Mouse (Mus musculus) adrenal gland, adult 2 months (tissue): ENCODE results near the gene Gm20388. TPM values are rescaled to one million over a fixed set of nuclear protein-coding genes. Genes with fewer than 3 reads are reported as not detected.

ENCODE experiments used
- DNase-seq: peaks from one replicate; pipeline ENCODE4 v3.0.0; 2021
- polyA plus RNA-seq: library from polyadenylated mRNA; depleted of rRNA; stranded (reverse); fragments of >200 nt; gene quantifications from 2 replicates; pipeline ENCODE4 v1.2.3, GENCODE M21; 2012
- total RNA-seq, 2 experiments: library from RNA; stranded (reverse); gene quantifications; 2 replicates each; pipeline ENCODE4 v1.2.3; 2021

Gene Gm20388
- total and polyA plus RNA-seq, 3 experiments, result 5.9 to 50.1 (median 9.9) TPM

DNA sequence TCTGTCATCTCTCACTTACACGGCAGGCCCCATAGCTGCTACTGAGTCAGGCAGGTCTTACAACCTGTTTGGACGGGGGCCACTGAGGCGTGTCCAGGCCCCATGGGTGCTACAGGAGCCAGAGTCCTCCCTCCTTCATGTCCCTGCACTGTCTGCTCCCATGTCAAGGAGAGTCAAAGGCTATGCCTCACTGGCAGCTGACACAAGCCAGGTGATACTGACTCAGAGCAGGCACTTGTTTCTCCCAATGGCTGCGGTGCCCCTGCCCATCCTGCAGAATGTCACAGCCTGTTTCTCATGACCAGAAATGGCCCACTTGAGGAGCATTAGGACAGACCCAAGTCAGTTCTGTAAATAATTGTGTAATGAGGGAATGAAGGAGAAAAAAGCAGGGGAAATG lies 2229.8 kb downstream of the Gm20388 start:
- no peak for DNase-seq

- no peak for DNase-seq
Observed at GRCm38 (mm10) chr8:122142428-122142827, 2231.8 kb downstream of the Gm20388 start.

DNA sequence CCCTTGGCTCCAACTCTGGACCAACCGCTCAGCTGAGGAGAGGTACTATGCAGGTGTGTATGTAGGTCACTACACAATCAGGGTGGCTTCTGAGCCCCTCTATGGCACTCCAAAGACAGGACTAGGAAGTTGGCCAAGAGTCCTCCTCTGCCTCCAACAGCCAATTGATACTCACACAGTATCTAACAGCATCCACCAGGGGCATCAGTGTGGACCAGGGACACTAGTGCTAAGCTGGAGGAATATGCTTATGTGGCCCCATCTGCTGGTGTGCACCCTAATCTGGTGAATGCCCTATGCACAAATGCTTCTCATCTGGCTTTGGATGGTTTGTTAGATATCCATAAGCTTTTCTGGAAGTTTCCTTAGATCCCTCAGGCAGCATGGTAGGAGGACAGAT lies 2232.6 kb downstream of the Gm20388 start:
- DNase-seq, result no peak

DNA sequence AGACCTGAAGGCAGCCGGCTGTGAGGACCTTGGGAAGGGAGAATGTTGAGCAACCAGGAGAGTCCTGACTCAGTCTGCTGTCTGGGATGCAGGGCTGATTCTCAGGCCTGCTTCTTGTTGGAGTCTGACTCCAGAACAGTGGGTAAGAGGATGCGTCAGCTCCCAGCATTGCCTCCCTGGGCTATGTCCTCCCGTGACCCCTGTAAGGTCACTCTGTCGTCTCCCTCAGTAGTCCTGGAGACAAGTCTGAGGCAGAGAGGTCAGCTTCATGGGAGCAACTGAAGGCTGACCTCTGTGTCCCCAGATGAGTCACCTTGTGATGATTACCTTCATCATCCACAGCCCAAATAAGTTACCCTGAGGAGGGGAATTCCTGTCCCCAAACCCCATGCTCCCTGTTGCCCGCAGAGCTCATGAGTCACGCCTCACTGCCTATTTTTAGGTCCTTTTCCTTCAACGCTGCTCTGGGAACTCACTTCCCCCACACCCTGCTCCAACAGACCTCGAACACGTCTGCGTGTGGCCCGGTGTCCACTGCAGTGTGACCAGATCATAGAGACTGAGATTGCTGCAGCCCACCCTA lies 2234.2 kb downstream of the Gm20388 start:
- peak; percentile 85 for DNase-seq

GRCm38 (mm10) chr8:122149045-122149444 lies 2238.4 kb downstream of the Gm20388 start:
- DNase-seq, result no peak

DNA sequence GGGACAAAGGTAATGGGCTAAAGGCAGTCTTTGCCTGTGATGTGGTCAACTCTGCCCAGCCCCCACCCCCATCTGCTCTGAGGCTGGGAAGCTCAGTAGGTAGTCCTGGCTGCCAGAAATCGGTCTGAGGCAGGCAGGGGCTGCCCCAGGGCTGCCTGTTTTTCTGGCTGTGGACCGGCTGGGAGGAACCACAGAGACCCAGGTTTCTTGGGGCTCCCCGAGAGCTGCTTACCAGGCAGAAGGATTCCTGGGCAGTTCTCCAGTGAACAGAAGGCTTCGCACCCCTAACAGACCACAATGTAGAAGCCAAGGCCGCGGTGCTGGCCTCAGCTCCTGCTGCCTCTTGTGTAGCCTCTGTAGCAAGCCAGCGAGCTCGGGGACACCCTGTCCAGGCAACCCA lies 2239.0 kb downstream of the Gm20388 start:
- DNase-seq, result no peak

DNA sequence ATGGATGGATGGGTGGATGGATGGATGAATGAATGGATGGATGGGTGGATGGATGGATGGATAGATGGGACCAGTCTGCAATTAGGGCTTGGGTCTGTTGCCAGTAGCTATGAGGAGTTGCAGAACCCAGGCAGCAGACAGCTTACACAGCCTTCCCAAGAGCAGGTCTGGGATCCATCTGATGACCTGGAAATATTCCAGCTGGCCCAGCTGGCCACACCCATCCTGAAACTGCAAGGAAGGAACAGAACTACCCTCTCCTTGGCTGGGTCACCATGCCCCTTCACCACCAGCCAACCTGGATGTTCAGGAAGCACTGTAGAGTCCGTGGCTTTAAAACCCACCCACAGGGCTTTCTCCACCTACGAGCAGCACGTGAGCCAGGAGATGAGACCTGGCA lies 2240.9 kb downstream of the Gm20388 start:
- no peak for DNase-seq

- no peak for DNase-seq
Observed at GRCm38 (mm10) chr8:122155082-122155643, 2244.5 kb downstream of the Gm20388 start.

GRCm38 (mm10) chr8:122155964-122156363 lies 2245.3 kb downstream of the Gm20388 start:
- no peak for DNase-seq

DNA sequence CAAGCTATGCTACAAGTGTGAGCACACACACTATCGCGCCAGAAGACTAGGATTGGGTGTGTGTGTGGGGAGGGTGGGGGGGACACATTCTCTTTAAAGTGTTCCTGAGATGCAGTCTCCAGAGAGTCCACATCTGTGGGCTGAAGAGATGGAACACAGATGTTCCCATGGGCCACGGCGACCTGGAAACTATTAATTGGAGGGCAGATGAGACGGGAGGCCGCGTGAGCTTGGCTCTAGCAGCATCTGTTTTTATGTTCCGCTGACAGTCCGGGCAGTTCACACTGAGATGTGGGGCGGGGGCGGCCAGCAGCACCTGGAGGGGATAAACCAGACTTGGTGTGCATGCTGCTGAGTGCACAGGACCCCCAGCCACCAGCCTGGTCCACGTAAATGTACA lies 2247.0 kb downstream of the Gm20388 start:
- DNase-seq, result no peak

DNA sequence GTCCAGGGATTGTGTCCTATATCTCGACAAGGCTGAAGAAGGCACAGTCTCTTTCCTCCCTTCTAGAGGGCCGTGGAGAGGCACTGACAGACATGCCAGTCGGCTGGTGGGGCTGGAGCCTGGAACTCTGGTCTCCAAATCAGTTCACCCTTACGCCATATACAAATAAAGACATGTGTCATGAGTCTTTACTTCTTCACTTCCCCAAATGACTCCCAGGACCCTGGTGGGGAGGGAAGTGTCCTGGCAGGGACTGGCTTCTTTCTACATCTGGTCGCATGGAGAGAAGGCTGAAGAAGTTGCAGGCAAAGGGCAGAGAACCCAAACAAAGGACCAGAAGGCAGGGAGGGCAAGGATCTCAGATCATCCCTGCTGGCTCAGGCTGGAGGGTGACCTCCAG lies 2249.5 kb downstream of the Gm20388 start:
- no peak for DNase-seq

DNA sequence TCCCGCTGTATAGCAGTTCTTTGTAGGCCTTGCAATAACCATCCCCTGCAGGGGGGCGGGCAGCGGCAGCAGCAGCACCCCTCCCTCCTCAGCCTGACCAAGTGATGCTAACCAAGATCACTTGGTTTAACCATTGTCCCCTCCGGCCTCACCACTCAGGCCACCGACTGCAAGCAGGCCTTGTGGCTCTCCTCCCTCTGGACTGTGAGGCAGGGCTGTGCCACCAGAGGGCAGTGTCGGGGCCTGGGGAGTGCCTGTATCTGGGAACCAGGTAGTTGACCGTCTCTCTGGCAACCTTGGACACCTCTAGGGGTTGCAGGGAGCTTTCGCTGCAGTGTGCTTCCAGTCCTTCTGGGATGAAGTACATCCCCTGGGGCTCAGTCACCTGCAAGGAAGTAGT lies 2252.4 kb downstream of the Gm20388 start:
- peak; percentile 82 for DNase-seq

GRCm38 (mm10) chr8:122167204-122167860 lies 2256.7 kb downstream of the Gm20388 start:
- DNase-seq, result no peak

DNA sequence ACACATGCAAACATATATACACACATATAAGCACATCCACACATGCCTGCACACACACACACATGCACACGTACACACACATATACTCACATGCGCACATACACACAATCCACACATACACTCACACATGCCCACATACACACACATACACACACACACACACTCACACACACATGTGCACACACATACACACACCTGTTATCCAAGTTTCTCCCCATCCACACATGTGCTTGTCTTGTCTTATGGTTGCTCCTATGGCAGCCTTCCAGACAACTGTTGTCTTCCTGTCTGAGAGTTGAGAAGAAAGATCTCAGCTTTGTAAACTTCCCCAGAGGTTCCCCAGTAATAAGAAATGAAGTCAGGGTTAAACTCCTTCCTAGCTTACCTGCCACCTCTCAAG lies 2258.8 kb downstream of the Gm20388 start:
- no peak for DNase-seq

DNA sequence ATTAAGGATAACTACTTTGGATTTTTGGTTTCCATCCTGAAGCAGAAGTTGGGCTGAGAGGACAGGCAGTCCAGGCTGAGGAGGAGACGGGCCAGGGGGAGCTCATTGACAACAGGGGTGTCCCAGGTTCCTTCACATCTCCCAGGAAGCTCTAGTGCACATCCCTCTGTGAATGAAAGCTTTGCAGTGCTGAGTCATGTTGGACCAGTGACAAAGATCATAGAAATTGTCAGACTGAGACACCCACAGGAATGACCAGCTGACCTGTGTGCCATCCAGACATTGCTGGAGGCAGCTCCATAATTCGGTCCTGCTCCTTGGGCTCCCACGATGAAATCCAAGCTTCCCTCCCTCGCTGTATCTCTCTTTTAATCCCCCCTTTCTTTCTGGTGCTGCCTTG lies 2261.2 kb downstream of the Gm20388 start:
- DNase-seq, result peak; percentile 44

GRCm38 (mm10) chr8:122174133-122174930 lies 2263.7 kb downstream of the Gm20388 start:
- DNase-seq, result peak; percentile 88

DNA sequence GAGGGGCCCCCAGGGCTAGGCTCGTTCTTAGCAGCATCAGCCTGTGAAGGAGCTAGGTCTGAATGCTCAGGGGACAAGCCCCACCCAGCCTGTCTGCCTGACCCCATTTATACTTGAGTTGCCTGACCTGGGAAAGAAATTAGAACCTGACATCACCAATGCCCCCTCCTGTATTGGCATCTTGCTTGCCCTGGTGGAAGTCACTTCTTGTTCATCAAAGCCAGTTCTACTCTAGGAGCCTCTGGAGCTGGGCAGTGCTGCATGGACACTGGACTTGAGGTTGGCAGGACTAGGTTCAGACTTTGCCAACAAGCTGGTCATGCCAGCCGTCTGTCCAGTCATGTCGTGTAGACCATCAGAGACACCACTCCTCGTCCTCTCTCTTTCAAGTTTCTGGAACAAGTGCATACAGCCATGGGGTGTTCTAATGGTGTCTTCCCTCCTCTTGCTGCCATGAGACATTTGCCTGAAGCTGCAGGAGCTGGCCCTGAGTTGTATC lies 2267.8 kb downstream of the Gm20388 start:
- DNase-seq, result no peak

DNA sequence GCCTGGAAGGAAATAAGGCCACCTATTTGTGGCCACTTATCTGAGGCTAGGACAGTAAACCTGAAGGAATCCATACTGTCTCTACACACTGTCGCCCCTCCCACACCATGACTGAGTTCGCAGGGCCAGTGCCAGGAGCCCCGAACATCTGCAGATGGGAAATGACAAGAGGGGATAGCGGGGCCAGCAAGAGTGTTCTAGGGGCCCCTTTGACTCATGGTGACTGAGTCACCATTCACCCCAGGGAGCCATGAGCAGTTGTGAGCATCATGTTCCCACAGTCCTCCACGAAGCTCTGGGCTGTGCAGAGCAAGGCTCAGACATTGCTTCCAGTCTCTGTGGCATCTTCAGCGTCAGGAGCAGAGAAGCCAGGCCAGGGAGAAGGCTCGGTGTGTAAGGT lies 2268.7 kb downstream of the Gm20388 start:
- DNase-seq, result no peak

DNA sequence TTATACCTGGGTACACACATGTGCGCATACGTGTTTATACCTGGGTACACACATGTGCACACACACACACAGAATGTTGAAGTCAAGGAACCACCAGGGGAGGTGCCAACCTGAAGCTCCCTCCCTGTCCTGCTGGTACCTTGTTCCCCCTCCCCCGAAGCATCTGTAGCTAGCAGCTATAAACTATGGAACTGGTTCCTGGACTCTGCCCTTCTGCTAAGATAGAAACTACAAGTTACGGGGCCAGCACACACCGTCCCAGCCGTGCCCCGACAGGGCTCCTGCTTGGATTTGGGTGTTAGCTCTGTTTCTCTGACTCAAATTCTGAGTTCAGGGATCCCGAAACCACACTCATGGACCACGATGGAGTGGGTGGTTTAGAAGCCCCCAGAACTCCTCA lies 2269.5 kb downstream of the Gm20388 start:
- DNase-seq, result no peak

DNA sequence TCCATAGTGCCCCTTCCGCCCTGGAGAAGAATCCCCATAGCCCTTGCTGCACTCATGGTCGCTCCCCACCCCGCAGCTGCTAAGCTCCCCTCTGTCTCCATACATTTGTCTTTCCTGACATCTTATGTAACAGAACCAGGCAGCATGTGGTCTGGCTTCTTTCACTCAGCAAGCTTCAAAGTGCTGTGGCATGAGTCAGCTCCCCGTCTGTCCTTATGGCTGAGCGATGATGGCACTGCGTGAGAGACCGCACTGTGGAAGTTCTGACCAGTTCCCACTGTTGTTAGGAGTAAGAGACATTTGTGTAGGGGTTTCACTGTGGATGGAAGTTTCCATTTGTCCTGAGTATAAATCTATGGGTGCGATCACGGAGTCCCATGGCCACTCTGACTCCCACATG lies 2270.8 kb downstream of the Gm20388 start:
- peak; percentile 66 for DNase-seq

GRCm38 (mm10) chr8:122181991-122182390 lies 2271.3 kb downstream of the Gm20388 start:
- peak; percentile 34 for DNase-seq

- no peak for DNase-seq
Observed at GRCm38 (mm10) chr8:122186363-122186974, 2275.8 kb downstream of the Gm20388 start.
